Mouse (Mus musculus) heart, postnatal 10 days (tissue): ENCODE results near the gene Ermp1. TPM values are rescaled to one million over a fixed set of nuclear protein-coding genes. Genes with fewer than 3 reads are reported as not detected.
"Not testable (repeated sequence)": the region's sequence is repeated elsewhere in the genome, so short reads cannot be mapped to it uniquely, and the experiment has no call there.

Source experiments
- DNase-seq, 2 experiments: peaks; one replicate each; pipeline ENCODE4 v3.0.0; 2021
- intact Hi-C: fragments of 180-260 bp; cut with DNase I; formaldehyde crosslinking; loops from one replicate; pipeline ENCODE4 v1.15.1; 2025
- total RNA-seq, 2 experiments: library from RNA; stranded (reverse); gene quantifications; 2 replicates each; pipeline ENCODE4 v1.2.3; 2021

The Ermp1 gene
- total RNA-seq, 2 experiments from 2014 or later, result 9.9 to 11.1 TPM

GRCm38 (mm10) chr19:29604653-29605052, 43.6 kb downstream of the Ermp1 start:
- intact Hi-C loops, result no loop called here
- DNase-seq, result no peak

GRCm38 (mm10) chr19:29603548-29604353, 44.5 kb downstream of the Ermp1 start:
- intact Hi-C loops, result no loop called here
- DNase-seq, result no peak

GRCm38 (mm10) chr19:29598981-29599380, 49.2 kb downstream of the Ermp1 start:
- intact Hi-C loops, result no loop called here
- no peak for DNase-seq

- no peak for DNase-seq
- intact Hi-C loops, result no loop called here
These were observed 51.2 kb downstream of the Ermp1 start for GRCm38 (mm10) chr19:29596985-29597384.

- intact Hi-C loops, result no loop called here
- no peak for DNase-seq
These were observed 51.9 kb downstream of the Ermp1 start for GRCm38 (mm10) chr19:29596276-29596675.

- intact Hi-C loops, DNase-seq: not testable (repeated sequence)
These were observed 54.4 kb downstream of the Ermp1 start for GRCm38 (mm10) chr19:29593783-29594182.

- intact Hi-C loops, result no loop called here
- DNase-seq, result no peak
These were observed 64.5 kb downstream of the Ermp1 start for GRCm38 (mm10) chr19:29583734-29584133.

GRCm38 (mm10) chr19:29582439-29582838, 65.8 kb downstream of the Ermp1 start:
- DNase-seq, result no peak
- intact Hi-C loops, result no loop called here

- intact Hi-C loops, result no loop called here
- DNase-seq, result no peak
These were observed 81.7 kb downstream of the Ermp1 start for GRCm38 (mm10) chr19:29566512-29566911.

GRCm38 (mm10) chr19:29563258-29563779, 84.9 kb downstream of the Ermp1 start:
- intact Hi-C loops, result loop anchor here (1.0 to 5.0 kb wide), 3 partner anchors 41 to 206 kb away; partner anchors contain the start of gene Ric1
- DNase-seq, result peak; percentile 67 to 78

- DNase-seq, result no peak
- intact Hi-C loops, result loop anchor here (1.0 to 5.0 kb wide), 3 partner anchors 40 to 205 kb away; partner anchors contain the start of gene Ric1
These were observed 85.6 kb downstream of the Ermp1 start for GRCm38 (mm10) chr19:29562603-29563002.

- intact Hi-C loops, result loop anchor here (2.0 to 5.0 kb wide), 2 partner anchors 39 to 205 kb away; partner anchors contain the start of gene Ric1
These were observed 86.0 kb downstream of the Ermp1 start for GRCm38 (mm10) chr19:29562166-29562565.

More at GRCm38 (mm10) chr19:29562166-29562565, 86.0 kb downstream of the Ermp1 start:
- no peak for DNase-seq

Other genes starting within 250 kb of the Ermp1 start
- gene Pdcd1lg2, start 237.5 kb downstream of the Ermp1 start, total RNA-seq, result not detected
- 10 to 100 TPM; 32.8 to 36.3 TPM for gene Ric1, start 126.1 kb downstream of the Ermp1 start, total RNA-seq
- gene Mlana, start 49.4 kb upstream of the Ermp1 start, total RNA-seq, result 1 to 10 TPM; 2.2 to 4.0 TPM
- 10 to 100 TPM; 15.3 to 17.5 TPM for gene 9930021J03Rik, start 157.6 kb upstream of the Ermp1 start, total RNA-seq
- 10 to 100 TPM; 13.2 to 15.5 TPM for gene Ranbp6, start 164.6 kb upstream of the Ermp1 start, total RNA-seq